Mouse (Mus musculus): ENCODE results near the gene Lmo4.

The Lmo4 gene

DNA sequence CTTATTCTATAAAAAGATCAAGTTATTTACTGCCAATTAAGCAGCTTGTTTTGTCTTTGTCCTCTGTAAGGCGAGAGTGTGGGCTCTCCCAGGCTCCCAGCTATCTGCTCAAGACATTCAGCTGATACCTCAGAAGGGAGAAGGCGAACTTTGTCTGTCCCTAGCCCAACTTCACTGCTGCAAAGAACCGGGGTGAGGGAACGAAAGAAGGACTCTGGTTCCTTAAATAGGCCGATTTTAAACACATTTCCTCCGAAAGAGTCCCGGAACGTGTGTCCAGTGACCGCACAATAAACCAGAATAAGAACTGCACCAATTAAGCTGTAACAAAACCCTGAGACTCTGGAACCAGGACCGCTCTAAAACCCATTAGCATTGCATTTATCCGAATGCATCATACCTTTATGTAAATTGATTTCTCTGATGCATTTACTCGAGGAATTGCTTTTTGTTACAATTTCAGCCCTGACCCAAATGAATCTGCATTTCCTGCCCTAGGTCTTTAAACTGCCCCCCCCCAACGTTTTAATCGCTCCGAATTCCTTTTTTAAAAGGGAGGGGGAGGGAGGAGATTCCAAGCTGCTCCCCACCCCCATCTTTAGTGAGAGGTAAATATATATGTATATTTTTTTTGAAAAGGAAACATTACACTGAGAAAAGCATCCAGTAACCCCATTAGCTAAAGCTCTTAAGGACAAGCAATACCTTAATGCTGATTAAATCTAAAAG lies 1.6 kb downstream of the Lmo4 start:
- peak; percentile 33 for DNase-seq

DNA sequence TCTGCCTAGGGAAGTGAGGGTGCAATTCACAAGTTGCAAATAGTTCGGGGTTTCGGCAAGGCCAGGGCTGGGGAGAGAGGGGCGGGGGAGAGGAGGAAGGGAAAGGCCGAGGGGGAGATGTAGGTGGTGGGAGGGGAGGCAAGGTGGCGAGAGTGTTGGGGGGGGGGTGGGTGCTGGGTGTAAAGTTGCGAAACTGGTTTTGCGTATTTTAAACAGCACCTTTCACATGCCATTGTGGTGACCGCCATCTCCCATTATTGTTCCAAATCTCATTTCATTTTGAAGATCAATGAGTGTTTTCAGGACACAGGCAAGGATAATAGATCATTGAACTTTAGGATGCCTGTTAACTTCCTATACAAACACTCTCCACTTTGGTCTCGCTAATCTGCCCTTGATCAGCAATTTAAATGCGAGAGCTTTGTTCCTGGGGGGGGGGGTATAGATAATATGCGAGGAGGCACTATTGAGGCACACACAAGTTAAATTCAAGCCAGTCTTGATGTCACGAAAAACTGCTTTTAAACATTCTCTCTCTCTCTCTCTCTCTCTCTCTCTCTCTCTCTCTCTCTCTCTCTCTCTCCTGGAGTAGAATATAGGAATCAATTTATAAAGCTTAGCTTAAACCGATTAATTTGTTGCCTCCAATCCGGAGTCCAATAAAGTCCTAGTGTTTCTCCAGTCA lies 2.3 kb downstream of the Lmo4 start:
- DNase-seq, result no peak

DNA sequence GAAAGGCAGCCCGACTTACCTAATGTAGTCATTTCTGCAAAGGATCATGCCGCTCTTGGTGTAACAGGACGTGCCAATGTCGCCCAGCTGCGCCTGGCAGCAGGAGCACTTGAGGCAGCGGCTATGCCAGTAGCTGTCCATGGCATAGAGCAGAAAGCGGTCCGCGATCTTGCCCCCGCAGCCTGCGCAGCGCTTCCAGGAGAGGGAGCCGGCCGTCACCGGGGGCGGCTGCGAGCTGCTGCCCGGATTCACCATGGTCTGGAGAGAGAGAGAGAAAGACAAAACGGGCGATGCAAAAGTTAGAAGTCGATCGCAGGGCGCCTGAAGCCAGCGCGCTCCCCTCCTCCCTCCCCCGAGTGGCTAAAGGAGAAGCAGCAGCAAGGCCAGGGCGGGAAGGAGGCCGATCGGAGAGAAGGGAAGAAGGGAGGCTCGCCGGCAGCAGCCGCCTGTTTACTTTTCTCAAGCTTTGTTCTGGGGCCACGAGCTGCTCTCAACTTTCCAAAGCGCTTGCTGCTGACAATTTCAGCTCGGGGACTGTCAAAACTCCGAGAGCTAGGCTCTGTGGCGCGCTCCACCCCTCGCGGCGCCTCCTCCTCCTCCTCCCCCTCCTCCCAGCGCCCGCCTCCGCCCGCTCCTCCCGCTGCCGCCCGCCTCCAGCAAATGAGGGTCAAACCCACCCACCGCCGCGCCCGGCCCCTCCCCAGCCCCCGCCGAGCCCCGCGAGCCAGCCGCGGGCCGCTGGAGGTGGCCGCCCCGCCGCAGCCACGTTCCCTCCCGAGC lies 3.0 kb downstream of the Lmo4 start:
- DNase-seq, result peak; percentile 90

DNA sequence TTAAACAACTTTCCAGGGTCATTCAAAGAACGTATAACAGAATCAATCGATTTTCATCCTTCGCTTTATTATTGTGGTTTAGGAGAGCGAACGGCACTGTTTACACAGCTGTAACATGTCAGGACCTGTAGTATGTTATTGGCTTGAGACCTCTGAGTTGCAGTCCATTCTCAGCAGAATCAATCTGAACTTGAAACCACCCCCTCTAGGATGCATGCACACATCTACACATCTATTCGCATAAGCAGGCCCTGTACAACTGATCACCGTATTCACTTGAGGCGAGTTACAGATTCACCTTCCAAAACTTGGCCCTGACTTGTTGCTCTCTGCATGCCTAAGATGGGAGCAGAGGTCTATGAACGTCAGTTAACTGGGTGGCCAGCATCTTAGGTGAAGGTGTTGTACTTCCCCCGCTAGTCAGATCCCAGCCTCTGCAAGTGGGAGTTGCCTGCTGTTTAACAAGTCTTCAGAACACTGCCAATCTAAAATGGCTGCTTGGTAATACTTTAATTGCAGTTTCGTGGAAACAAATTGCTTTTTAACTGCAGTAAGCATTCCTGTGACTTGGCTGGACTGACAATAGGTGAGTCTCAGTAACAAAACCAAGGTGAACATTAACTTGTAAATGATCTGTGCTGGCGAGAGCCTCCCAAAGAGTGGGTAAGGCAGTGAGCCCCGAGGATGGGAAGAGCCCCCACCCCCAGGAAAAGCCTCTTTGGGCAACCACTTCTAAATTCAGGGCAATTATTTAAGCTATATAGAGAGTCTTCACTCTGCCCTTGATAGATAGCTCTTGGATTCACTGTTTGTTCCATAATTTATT lies 19.5 kb downstream of the Lmo4 start:
- no peak for DNase-seq

DNA sequence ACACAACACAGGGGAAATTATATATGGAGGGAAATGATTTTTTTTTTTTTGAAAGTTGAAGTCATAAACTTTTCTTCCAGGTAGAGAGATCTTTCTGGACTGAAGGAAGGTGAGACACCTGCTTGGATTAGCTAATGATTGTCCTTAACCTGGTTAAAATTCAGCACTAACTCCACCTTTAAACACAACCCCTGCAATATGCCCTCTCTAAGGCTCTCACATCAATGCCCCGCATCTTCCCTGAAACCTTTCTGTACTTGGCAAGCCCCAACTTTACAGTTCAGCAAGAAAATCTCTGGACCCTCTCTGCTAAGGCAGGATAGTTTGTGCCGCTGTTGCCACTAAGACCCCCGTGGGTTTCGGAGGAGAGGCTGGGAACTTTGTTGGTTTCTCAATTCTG lies 20.1 kb downstream of the Lmo4 start:
- DNase-seq, result no peak

DNA sequence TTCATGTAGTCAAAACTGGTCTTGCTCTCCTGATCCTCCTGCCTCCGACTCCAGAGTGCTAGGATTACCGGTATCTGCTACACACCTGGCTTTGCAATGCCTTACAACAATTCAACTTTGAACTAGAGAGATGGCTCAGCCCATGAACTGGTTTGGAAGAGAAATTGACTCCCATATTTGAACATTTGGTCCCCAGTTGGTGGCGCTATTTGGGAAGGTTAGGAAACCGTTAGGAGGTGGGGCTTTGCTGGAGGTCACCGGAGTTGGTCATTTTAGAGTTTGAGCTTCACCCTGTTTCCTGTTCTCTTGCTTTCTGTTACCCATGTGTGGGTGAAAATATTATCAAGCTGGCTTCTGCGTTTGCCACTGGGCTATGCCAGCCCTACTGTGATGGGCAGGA lies 22.8 kb downstream of the Lmo4 start:
- no peak for DNase-seq

DNA sequence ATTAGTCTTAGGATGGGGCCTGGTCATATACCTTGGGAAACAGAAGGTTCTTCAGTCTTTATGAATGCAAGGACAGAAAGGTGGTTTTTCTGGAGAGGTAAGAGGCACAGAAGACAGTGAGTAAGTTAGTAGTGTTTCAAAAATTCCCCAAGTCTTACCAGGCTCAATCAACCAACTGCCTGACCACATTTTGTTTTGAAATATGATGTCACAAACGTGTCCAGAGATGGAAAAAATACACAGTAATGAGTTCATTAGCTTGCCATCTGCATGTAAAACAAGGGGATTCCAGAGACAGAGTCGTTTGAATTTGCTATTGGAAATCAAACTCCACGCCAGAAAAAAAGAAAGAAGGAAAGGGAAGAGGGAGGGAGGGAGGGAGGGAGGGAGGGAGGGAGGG lies 26.1 kb downstream of the Lmo4 start:
- no peak for DNase-seq

DNA sequence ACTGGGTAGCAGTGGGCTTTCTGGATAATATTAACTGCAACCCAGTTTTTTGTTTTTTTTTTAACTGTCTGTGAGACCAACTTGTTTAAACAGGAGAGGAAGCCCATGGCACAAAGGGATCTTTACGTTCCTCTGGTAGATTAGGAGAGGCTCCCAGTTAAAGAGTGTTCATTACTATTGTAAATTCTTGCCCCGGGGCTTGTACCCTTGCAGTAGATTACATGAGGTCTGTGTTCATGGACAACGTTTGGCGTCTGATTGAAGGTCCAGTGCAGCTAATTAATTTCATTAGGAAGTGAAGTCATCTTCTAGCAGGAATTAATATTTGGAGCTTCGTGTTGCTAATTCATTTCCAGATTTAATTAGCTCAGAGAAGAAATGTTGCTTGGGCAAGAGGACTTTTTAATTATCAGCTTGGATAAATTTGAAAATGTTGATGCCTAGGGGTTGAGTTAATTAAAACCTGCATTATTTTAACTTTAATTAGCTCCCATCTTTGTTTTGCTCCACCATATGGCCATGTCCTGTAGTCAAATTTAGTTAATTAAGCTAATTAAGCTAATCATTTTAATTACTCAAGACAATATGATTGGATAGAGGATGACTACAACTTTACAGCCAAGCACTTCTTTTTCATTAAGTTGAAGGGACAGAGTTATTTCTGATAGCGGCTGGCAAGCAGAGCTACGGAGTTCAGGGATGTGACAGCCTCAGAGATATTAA lies 31.0 kb downstream of the Lmo4 start:
- no peak for DNase-seq

DNA sequence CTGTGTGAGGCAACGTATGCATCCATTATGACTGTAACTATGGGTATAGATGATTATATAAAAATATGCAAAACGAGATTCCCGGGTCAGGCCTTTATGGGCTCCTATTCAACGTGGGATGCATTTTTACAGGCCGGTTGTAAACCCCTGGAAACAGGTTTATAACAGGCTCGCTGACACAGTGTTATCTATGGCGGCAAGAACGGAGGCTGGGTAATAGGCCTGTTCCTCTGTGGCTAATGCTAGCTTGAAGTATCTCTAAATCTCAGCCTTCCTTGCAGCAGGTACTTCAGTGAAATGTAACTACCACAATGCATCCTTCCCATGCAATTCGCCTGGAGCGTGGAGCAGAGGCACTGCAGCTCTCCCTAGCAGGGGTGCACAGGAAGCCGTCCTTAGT lies 31.9 kb downstream of the Lmo4 start:
- no peak for DNase-seq

DNA sequence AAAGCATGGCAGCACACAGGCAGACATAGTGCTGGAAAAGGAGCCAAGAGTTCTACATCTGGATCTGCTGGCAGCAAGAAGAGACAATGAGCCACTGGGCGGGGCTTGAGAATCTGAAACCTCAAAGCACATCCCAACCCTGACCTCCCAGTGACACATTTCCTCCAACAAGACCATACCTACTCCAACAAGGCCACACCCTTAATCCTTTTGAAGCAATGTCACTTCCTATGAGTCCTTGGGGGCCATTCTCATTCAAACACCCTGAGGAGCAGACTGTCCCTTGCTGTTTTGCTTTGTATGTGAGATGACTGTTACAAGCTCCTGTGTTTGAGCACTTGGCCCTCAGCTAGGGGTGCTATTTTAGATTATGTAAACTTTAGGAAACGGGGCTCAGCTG lies 33.3 kb downstream of the Lmo4 start:
- no peak for DNase-seq

DNA sequence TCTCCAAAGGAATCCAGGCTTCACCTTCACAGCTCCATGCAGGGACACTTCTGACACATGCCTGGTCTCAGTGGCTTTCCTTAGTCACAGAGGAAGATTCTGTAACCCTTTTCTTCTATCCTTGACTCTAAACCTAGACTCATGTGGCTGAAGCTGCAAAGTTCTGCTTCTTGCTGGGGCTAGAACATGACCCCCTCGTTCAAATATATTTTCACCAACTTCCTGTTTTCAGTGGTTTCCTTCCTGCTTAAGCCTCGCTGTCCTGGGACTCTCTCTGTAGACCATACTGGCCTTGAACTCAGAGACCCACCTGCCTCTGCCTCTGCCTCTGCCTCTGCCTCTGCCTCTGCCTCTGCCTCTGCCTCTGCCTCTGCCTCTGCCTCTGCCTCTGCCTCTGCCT lies 34.5 kb downstream of the Lmo4 start:
- no peak for DNase-seq

DNA sequence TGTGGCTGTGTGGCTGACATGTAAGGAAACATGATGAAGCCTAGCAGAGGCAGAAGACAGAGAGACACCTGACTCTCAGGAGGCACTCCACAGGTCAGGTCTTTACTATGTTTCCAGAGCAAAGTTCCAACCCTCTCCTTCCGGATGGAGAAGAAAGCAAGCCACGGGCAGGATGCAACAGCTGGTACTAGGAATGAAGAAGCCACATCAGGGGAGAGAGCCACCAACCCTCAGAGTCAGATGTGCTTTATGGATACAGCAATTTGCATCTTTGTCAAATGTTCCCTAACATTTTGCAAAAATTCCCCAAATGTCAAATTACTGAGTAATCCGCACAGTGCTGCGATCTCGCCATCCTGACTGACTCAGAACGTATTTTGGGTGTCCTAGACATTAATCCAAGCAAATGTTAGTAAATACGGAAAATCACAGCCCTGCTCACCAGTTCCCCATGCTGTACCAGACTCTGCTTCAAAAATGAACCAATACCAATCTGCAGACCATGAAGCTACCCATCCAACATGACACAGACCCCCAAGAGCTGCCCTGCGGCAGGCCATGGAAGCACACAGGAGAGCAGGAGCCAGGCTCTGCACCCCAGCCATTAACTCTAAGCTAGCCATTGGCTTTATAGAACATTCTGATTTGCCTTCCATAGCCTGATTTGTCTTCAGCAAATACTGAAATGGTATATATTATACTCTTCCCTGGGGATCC lies 38.4 kb downstream of the Lmo4 start:
- no peak for DNase-seq

DNA sequence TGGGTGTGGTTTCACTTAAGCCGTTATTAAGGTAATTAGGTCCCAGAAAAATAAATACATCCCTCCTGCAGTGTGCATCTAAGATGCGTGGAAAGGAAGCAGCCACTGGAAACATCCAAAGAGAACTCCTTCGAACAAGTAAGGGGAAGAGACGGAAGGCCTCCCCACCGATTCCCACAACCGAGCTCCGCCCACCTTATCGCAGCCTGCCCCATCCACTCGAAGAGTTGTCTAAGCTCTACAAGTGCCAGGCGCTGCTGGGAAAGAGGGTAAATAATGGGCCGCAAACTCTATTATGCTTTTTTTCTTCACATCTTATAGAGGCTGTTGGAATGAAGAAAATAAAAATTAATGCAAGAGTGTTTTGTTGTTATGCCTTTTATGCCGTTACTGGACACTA lies 39.6 kb downstream of the Lmo4 start:
- DNase-seq, result no peak

DNA sequence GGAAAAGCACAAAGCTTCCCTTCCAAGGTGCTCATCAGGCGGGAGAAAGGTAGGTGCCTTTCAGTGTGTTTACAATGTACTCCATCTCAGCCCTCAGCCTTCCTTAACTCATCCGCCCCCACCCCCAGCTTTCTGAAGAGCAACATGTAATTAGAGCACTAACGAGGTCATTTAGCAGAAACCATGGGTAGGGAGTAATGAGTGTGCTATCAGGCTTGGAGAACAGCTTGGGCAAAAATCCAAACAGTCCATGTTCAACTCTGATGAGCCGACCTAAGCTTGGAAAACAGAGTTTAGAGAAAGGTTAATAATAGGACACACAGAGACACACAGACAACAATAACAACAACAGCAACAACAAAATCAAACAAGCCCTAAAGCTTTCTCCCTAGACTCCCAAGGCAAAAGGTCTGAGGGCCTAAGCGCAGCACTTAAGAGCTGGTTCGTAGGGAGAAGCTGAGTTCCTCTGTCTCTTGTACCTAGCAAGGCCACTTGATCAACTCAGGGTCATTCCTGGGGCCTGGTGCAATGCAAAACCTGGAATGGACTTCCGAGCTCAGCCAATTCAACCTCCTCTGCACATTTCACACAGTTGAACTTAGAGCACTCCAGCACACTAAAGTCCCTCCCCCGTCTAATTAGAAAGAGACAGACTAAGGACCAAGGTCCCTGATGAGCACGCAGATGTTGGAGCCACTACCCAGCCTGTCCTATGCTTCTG lies 40.2 kb downstream of the Lmo4 start:
- no peak for DNase-seq

DNA sequence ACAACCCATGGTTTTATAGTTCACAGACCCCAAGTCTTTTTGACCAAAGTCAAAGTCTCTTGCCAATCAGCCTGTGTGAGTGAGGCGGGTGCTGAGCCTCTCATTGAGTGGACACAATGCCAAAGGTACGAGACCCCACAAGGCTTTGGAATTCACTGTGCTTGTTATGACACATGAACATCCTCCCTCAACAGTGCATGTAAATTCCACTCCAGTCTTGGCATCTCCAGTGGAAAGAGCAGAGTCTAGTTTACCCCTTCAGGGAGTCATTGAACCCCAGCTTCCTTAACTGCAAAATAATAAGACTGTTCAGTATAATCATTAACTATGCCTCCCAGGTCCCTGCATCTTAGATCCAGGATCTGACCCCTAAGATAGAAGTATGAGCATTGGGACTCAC lies 41.3 kb downstream of the Lmo4 start:
- DNase-seq, result no peak

DNA sequence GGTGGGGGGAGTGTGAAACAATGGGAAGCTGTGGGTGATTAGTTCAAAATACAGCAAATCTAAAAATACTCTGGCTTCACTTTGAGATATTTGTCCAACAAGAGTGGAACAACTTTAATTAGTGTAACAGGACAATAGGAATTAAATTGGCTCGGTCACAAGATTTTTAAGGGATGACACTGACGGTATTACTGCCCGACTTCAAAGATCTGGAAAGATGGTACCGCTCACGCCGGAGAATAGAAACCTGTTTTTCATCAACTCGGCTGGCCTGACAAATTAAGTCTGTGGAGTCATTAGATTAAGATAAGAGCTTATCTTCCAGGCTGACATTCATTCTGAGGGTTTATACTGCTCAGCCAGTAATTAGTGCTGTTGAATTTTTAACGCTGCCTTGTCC lies 42.9 kb downstream of the Lmo4 start:
- DNase-seq, result no peak

DNA sequence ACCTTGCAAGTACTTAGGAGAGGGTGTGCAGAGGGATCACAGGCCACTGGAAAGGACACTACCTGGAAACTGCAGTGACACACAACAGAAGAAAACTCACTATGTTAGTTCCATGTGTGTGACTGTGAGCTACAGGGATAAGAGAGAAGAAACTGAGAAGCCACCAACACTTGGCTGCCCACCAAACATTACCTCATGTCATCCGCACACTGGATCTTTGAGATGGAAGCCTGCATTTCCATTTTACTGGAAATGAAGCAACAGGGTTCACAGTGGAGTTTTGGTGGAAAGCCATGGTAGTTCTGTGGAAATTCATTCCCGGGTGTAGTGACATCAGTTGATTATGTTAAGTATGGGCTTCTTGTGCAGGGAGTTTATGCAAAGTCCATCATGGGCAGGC lies 43.8 kb downstream of the Lmo4 start:
- DNase-seq, result no peak

DNA sequence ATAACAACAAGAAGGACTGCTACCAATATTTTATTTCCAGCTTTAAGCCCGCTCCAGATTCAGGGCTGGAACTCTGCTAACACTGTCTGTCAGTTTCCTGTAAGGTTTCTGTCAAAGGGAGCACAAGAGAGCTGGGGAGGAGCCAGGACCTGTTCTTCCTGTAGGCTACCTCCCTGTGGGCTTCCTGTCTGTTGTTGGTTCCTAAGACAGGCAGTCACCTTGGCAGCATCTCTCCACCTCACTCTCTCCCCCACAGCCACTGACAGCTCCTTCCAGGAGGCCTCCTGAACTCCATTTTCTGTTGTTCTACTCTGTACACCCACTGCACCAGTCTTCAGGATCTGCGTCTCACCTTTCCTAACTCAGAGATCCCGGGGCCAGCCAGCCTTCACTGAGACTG lies 49.3 kb downstream of the Lmo4 start:
- DNase-seq, result peak; percentile 16

DNA sequence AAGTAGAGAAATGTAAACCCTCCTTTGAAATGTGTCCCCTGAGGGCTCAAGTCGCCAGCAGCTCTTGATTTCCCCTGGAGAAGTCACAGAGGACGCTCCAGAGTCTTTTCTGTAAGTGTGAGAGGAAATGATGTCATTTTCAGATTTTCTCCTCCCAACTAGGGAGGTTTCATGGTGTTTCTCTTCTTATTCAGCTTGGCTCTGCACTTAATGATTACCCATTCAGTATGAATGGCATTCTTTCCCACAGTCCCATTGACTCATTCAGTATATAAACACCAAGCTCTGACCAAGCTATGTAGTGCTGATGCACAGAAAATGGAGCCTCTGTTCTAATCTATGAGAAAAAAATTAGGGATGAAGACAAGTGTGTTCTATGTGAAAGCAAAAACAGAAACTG lies 51.6 kb downstream of the Lmo4 start:
- no peak for DNase-seq

DNA sequence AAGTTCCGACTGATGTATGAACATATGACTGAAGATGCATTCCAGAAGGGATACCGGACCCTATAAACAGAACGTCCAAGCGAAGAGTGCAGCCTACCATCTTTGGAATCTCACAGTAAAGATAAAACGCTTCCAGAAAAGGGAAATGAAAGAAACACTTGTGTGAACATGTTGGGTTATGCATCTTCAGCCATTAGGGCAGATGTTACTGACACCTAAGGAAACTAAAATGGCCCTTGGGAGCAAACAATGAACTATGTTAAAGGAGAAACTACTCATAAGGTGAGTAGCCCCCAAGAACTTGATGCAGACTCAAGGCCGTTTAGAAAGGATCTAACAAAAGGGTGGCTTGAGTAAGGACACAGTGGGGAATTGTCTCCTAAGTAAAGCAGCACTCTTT lies 54.0 kb downstream of the Lmo4 start:
- DNase-seq, result no peak

DNA sequence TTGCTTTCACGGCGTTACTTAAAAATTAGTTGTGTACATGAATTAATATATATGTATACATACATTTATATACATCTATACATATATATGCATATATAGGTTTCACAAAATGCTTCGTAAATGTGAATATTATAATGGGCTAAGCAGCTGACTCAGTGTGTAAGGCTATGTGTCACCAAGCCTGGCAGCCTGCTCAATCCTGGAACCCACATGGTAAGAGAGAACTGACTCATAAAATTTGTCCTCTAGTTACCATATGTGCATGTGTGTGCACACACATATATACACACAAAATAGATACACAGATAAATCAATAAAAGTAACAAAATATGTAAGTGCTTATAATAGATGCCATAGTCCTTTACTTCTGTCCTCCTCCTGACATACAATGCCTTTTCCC lies 56.8 kb downstream of the Lmo4 start:
- no peak for DNase-seq
